ENCODE assay signal across 8 mouse cellular contexts in the genomic region with DNA sequence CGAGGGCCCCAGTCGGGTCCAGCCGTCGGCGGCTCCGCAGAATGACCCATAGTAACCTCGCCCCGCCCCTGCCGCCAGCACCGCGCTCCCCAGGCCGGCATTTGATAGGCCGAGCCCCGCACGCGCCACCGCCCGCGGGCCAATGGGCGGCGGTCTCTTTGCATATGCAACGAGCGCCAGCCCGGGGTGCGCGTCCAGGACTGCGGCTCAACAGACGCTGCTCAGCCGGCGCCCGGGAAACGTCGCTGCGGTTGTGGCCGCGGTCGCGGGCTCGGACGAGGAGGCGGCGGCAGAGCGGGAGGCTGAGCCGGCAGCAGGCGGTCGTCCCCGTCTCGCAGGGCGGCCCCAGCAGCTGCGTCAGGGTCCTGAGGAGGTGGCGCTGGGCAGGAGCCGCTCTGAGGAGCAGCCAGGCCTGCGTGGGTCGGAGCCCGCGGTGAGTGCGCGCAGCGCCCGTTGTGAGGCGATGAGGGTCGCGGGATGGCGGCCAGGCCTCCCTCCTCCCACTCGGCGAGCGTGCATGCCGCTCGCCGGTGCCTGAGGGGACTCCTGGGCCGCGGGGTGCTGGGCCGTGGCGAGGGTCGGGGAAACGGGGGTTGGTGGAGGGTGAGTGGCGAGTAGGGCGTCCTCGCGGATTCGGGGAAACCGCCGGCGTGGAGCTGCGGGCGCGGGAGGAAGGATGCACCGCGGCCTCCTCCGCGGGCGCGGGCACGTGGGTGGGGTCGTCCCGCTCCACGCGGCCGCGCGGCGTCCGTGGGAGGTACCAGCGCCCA. TPM values are rescaled to one million over a fixed set of nuclear protein-coding genes. Genes with fewer than 3 reads are reported as not detected.
DNase-seq lines count a peak whose midpoint lies in the region; ATAC-seq and TF ChIP-seq lines count a peak whose summit lies in the region.

A gene (plus strand): TSS at position 155 of the 770 bp plus-strand sequence.
A gene (plus strand): TSS at position 368 of the 770 bp plus-strand sequence.

- peak within 1 kb of the TSS; percentile 98 for H3K4me3 ChIP-seq in bone marrow macrophage, adult 2 months (ENCODE audit: insufficient read depth, low read length)
- peak within 1 kb of the TSS; percentile 70 for H3K4me3 ChIP-seq in embryonic facial prominence, embryonic 15.5 days (replicated peaks)
- H3K4me3 ChIP-seq in limb, embryonic 14.5 days (replicated peaks; ENCODE audit: low read length) = peak within 1 kb of the TSS; percentile 94
- peak within 1 kb of the TSS; percentile 100 for H3K4me3 ChIP-seq in midbrain, embryonic 16.5 days (ENCODE audit: low read depth, low read length)
- peak within 1 kb of the TSS; percentile 98 for H3K4me3 ChIP-seq in spleen, adult 2 months (ENCODE audit: extremely low read depth, insufficient read depth, insufficient read length)

- peak within 1 kb of the TSS; percentile 58 for H3K27ac ChIP-seq in bone marrow macrophage, adult 2 months (ENCODE audit: insufficient read depth, low read depth, low read length)
- H3K27ac ChIP-seq in embryonic facial prominence, embryonic 15.5 days (replicated peaks) = peak within 1 kb of the TSS; percentile 97
- peak within 1 kb of the TSS; percentile 96 for H3K27ac ChIP-seq in limb, embryonic 14.5 days (replicated peaks; ENCODE audit: low read depth, low read length)
- peak within 1 kb of the TSS; percentile 99 for H3K27ac ChIP-seq in midbrain, embryonic 16.5 days (ENCODE audit: low read length)
- peak within 1 kb of the TSS; percentile 74 for H3K27ac ChIP-seq in spleen, adult 2 months (ENCODE audit: insufficient read depth, low read length)

- TF ChIP-seq CTCF in bone marrow macrophage, adult 2 months (IDR thresholded peaks at IDR 0.05; ENCODE audit: low read depth, low read length) = no peak
- no peak for TF ChIP-seq CTCF in spleen, adult 2 months (IDR thresholded peaks at IDR 0.05; ENCODE audit: extremely low read depth, insufficient read depth, insufficient read length, insufficient replicate concordance)

- H3K4me2 ChIP-seq in embryonic facial prominence, embryonic 15.5 days (replicated peaks) = peak within 1 kb of the TSS; percentile 76
- peak within 1 kb of the TSS; percentile 52 for H3K4me2 ChIP-seq in limb, embryonic 14.5 days (replicated peaks; ENCODE audit: low read depth, low read length, severe bottlenecking)
- peak within 1 kb of the TSS; percentile 89 for H3K4me2 ChIP-seq in midbrain, embryonic 16.5 days (ENCODE audit: low read length)

- peaks cover 22% of the 10 kb centered on the region for H3K4me1 ChIP-seq in bone marrow macrophage, adult 2 months (ENCODE audit: control insufficient read depth, insufficient read depth, low read length)
- H3K4me1 ChIP-seq in embryonic facial prominence, embryonic 15.5 days = peaks cover 31% of the 10 kb centered on the region
- H3K4me1 ChIP-seq in limb, embryonic 14.5 days (ENCODE audit: control insufficient read depth, insufficient read depth, low read length) = peaks cover 22% of the 10 kb centered on the region
- H3K4me1 ChIP-seq in midbrain, embryonic 16.5 days (ENCODE audit: control insufficient read depth, insufficient read depth, low read length) = peaks cover 28% of the 10 kb centered on the region
- H3K4me1 ChIP-seq in spleen, adult 2 months (ENCODE audit: control insufficient read depth, insufficient read depth, insufficient read length) = no peaks in the 10 kb centered on the region; the same call in 1 of the 2 replicates

- WGBS in embryonic facial prominence, embryonic 15.5 days = under 1% methylated on average over 103 of the region's 104 CpGs
- WGBS in limb, embryonic 14.5 days = under 1% methylated on average over 55 of the region's 104 CpGs
- under 1% methylated on average over 88 of the region's 104 CpGs for WGBS in midbrain, embryonic 16.5 days
- WGBS in spleen, adult 2 months = under 1% methylated on average over 101 of the region's 104 CpGs

- peak; percentile 99 for ATAC-seq in embryonic facial prominence, embryonic 15.5 days (ENCODE audit: insufficient number of reproducible peaks, low FRiP score, low TSS enrichment, low read depth)
- ATAC-seq in limb, embryonic 14.5 days (ENCODE audit: low FRiP score, low read depth) = peak; percentile 100
- ATAC-seq in midbrain, embryonic 16.5 days = peak; percentile 100

- peak within 1 kb of the TSS; percentile 79 for H3K9ac ChIP-seq in embryonic facial prominence, embryonic 15.5 days
- peak within 1 kb of the TSS; percentile 94 for H3K9ac ChIP-seq in limb, embryonic 14.5 days (ENCODE audit: low read depth, low read length, severe bottlenecking)
- H3K9ac ChIP-seq in midbrain, embryonic 16.5 days (ENCODE audit: low read depth, low read length) = peak within 1 kb of the TSS; percentile 99

- peak; percentile 97 for TF ChIP-seq POLR2A in bone marrow macrophage, adult 2 months (IDR thresholded peaks at IDR 0.05; ENCODE audit: borderline replicate concordance, low read depth, low read length)
- TF ChIP-seq POLR2A in limb, embryonic 14.5 days (IDR thresholded peaks at IDR 0.05; ENCODE audit: borderline replicate concordance, extremely low read depth, insufficient read depth, insufficient read length) = peak; percentile 97
- peak; percentile 94 for TF ChIP-seq POLR2A in spleen, adult 2 months (IDR thresholded peaks at IDR 0.05; ENCODE audit: low read depth, low read length)

- H3K36me3 ChIP-seq in embryonic facial prominence, embryonic 15.5 days = no peaks in the 10 kb centered on the region
- no peaks in the 10 kb centered on the region for H3K36me3 ChIP-seq in limb, embryonic 14.5 days (ENCODE audit: control insufficient read depth, insufficient read depth, low read length)
- H3K36me3 ChIP-seq in midbrain, embryonic 16.5 days (ENCODE audit: control insufficient read depth, insufficient read depth, low read length) = no peaks in the 10 kb centered on the region
- H3K36me3 ChIP-seq in spleen, adult 2 months (ENCODE audit: control insufficient read depth, insufficient read depth, low read length) = no peaks in the 10 kb centered on the region

- no peaks in the 10 kb centered on the region for H3K27me3 ChIP-seq in embryonic facial prominence, embryonic 15.5 days
- no peaks in the 10 kb centered on the region for H3K27me3 ChIP-seq in limb, embryonic 14.5 days (ENCODE audit: control insufficient read depth, insufficient read depth, low read length)
- no peaks in the 10 kb centered on the region for H3K27me3 ChIP-seq in midbrain, embryonic 16.5 days (ENCODE audit: control insufficient read depth, insufficient read depth, low read depth, low read length)
- 0 out of 2 replicates have a peak, but pooled peaks cover 3% of the 10 kb centered on the region for H3K27me3 ChIP-seq in spleen, adult 2 months (ENCODE audit: control insufficient read depth, insufficient read depth, low read length)

- DNase-seq in B cell, adult 2 months = peak; percentile 95
- DNase-seq in heart, adult 9 months (ENCODE audit: low spot score in 2 of 2) = peak; percentile 97
- DNase-seq in kidney, adult 9 months = peak; percentile 98
- DNase-seq in limb, embryonic 14.5 days (ENCODE audit: low spot score) = peak; percentile 97
- peak; percentile 78 to 95 for DNase-seq in spleen, adult 2 months (ENCODE audit: low read depth in 1 of 2, low spot score in 2 of 2)

- H3K9me3 ChIP-seq in embryonic facial prominence, embryonic 15.5 days (replicated peaks) = no peaks in the 10 kb centered on the region
- H3K9me3 ChIP-seq in limb, embryonic 14.5 days (ENCODE audit: control insufficient read depth, low read length) = no peaks in the 10 kb centered on the region
- no peaks in the 10 kb centered on the region for H3K9me3 ChIP-seq in midbrain, embryonic 16.5 days (replicated peaks; ENCODE audit: control insufficient read depth, low read length, poor library complexity, severe bottlenecking)

RNA-seq across cellular contexts. Expression of the first gene that starts in this region (rescaled TPM):
- 11.4 and 13.9 TPM in 2 replicates for polyA plus RNA-seq in bone marrow macrophage, adult 2 months (2012; ENCODE audit: insufficient read depth, insufficient read length, missing spikeins)
- polyA plus RNA-seq in embryonic facial prominence, embryonic 15.5 days (2015; fragmentation: Nextera tagmentation; extraction: Ambion mirVana) = 60.6 and 63.6 TPM in 2 replicates
- 35.0 and 39.7 TPM in 2 replicates for polyA plus RNA-seq in limb, embryonic 14.5 days (2012; rRNA removed)
- polyA plus RNA-seq in limb, embryonic 14.5 days (2014; fragmentation: Nextera tagmentation; extraction: Ambion mirVana) = 58.5 and 64.8 TPM in 2 replicates
- 111 and 120 TPM in 2 replicates for polyA plus RNA-seq in midbrain, embryonic 16.5 days (2015; fragmentation: Nextera tagmentation; extraction: Ambion mirVana)
- polyA plus RNA-seq in spleen, adult 2 months (2012; rRNA removed) = 1.6 and 1.8 TPM in 2 replicates

RNA-seq across cellular contexts. Expression of the second gene that starts in this region (rescaled TPM):
- 4.3 and 4.5 TPM in 2 replicates for polyA plus RNA-seq in bone marrow macrophage, adult 2 months (2012; ENCODE audit: insufficient read depth, insufficient read length, missing spikeins)
- 4.0 and 4.1 TPM in 2 replicates for polyA plus RNA-seq in embryonic facial prominence, embryonic 15.5 days (2015; fragmentation: Nextera tagmentation; extraction: Ambion mirVana)
- 3.8 and 4.5 TPM in 2 replicates for polyA plus RNA-seq in limb, embryonic 14.5 days (2012; rRNA removed)
- polyA plus RNA-seq in limb, embryonic 14.5 days (2014; fragmentation: Nextera tagmentation; extraction: Ambion mirVana) = 3.9 and 4.6 TPM in 2 replicates
- 1.6 and 1.8 TPM in 2 replicates for polyA plus RNA-seq in midbrain, embryonic 16.5 days (2015; fragmentation: Nextera tagmentation; extraction: Ambion mirVana)
- polyA plus RNA-seq in spleen, adult 2 months (2012; rRNA removed) = 0.16 and 0.46 TPM in 2 replicates

Comparison
In these comparisons a context has a peak if more than half of its experiments do, and no peak if none do; other contexts are left out.
1. Peak in every context shown above with its lines: DNase-seq, ATAC-seq, H3K4me3 ChIP-seq and H3K27ac ChIP-seq.